Mouse (Mus musculus) c-Kit-positive CD71-positive TER-119-positive erythroid progenitor cells, embryonic 14.5 days (primary cell): Measurements from ENCODE around the gene Rgma.

Experiments
- DNase-seq: peaks from one replicate; pipeline ENCODE4 v3.0.0-alpha.2; 2013; ENCODE audit warnings: low spot score

Gene Rgma

GRCm38 (mm10) chr7:73400051-73400916 is 25.0 kb downstream of the Rgma start:
- DNase-seq: no peak

DNA sequence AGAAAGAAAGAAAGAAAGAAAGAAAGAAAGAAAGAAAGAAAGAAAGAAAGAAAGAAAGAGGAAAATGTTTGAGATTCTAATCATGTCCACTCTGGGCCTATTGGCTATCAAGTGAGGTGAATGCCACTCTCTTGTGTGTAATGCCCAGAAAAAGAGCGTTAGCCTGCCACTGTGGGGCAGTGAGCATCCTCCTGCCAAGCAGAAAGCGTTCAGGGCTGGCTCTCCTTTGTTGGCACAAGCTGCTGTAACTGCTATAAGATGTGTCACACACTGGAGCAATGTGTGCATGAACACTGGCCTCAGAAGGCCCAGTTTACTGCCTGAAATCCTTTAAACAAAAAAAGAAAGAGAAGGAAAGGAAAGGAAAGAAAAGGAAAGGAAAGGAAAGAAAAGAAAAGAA is 26.8 kb downstream of the Rgma start:
- no peak for DNase-seq

DNA sequence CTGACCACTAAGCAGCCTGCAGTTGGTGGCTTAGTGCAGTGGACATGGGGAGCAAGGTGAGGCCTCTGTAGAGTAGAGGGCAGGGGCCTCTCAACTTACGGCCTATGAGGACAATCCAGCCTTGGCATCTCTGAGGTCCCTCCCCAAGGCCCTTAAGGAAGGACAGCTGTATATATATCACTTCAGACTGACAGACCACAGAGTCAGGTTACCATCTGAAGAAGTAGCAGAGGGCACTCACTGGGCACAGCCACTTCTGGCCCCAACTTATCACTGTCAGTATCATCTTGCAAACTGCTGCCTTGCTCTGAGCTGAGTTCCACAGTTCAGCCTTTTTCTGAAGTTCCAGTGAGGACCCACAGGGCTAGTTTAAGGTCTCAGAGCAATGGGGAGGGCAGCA is 27.4 kb downstream of the Rgma start:
- DNase-seq: no peak

- no peak for DNase-seq
These were observed 28.2 kb downstream of the Rgma start for GRCm38 (mm10) chr7:73403538-73403937.

GRCm38 (mm10) chr7:73405550-73405949 is 30.2 kb downstream of the Rgma start:
- no peak for DNase-seq

- no peak for DNase-seq
These were observed 36.2 kb downstream of the Rgma start for GRCm38 (mm10) chr7:73411523-73411922.

- no peak for DNase-seq
These were observed 36.7 kb downstream of the Rgma start for GRCm38 (mm10) chr7:73411986-73412385.

DNA sequence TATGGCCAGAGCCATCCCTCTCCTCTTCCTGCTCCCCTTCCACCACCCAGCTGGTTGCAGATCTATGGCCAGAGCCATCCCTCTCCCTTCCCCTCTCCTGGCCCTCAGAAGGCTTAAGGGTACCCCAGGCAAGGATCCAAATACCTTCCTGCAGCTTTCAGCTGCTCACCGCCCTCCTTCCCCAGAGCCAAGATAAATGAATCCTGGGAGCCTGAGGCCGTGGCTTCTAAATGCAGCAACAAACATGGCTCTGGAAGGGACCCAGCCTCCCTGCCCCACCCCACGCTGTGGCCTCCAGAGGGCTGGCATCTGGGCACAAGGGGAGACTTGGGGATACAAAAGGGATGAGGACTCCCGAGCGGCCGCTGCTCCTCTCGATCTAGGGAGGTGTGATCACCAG is 37.1 kb downstream of the Rgma start:
- DNase-seq: no peak

- DNase-seq: no peak
These were observed 38.9 kb downstream of the Rgma start for GRCm38 (mm10) chr7:73414192-73414591.

DNA sequence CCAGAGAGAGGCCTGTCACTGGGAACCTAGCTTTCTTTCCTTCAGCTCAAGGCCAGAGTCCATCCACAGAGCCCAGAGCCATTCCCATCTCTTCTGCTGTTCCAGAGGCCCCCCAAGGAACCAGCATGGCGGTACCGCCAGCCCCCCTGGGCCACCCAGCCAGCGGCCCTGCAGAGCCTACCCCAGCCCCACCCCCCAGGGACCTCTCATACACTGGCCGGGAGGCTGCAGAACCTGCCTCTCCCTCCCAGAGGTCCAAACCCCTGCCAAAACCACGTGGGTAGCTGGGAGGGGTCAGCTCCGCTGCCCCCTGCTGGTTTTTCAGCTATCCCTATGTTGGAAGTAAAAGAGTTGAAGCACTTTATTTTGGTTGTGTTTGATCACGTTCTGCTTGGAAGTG is 44.1 kb downstream of the Rgma start:
- no peak for DNase-seq

DNA sequence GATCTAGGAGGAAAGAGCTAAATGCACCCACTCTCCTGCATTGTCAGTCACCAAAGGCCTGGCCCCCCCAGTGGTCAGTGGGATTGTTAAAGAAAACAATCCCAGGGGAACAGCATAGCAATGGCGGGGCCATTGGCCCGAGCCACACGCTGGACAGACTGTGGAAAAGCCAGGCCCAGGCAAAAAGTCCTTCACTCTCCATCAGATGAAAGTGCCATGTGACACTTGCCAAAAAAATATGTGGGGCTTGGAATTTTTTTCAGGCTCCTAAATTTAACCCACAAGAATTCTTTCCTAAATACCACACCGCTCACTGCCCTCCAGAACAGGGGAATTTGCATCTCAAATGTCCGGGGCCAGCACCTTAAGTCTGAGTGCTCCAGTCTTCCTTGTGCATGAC is 45.5 kb downstream of the Rgma start:
- DNase-seq: no peak

- no peak for DNase-seq
These were observed 46.1 kb downstream of the Rgma start for GRCm38 (mm10) chr7:73421278-73422015.

DNA sequence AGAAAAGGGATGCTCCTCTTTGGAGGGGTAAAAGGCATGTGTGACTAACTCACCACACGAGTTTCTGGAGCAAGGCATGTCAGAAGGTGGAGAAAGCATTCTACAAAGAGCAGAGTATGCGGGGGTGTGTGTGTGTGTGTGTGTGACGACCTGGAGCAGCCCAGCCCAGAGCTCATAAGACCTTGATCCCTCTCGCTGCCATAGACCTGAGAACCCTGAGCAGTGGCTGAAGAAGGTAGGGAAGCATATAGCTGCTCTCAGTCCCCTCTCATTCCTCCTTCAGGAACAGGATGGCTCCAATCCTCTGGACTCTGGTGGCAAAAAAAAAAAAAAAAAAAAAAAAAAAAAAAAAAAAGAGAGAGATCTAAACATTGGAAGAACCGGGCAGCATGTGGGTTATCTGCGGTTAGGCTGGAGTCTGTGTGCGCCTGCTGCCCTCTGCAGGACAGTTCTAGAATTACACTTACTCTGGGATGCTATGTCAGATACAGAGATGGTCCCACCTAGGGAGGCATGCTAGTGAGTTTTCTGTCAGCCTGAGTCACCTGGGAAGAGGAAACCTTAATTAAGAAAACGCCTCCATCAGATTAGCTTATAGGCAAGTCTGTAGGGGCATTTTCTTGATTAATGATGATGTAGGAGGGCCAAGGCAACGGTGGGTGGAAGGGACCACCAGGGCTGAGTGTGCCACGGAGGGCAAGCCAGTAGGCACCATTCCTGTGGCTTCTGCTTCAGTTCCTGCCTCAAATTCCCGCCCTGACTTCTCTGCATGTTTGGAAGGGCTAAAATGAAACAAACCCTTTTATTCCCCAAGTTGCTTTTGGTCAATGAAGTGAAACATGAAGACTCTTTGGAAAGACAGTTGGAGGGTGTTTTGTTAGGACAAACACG is 47.2 kb downstream of the Rgma start:
- peak; percentile 61 for DNase-seq

- no peak for DNase-seq
These were observed 47.9 kb downstream of the Rgma start for GRCm38 (mm10) chr7:73423236-73423635.

DNA sequence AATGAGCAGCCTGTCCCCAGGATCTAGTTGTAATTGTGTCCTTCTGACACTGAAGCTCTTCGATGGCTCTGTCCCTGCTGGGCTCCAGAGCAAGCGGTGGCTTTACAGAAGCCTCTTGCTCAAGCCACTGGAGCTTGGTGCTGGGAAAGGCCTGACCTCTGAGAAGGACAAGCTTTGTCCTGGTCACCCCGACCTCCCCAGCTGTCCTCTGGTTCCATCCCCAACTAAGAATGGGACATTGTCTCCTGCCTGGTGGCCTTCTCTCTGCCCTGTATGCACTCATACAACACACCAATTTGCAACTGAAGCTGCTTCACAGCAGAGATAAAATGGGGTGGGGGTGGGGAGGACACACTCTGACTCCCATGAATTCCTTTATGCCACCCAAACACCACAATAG is 48.9 kb downstream of the Rgma start:
- no peak for DNase-seq

GRCm38 (mm10) chr7:73424705-73425104 is 49.4 kb downstream of the Rgma start:
- DNase-seq: no peak

GRCm38 (mm10) chr7:73425451-73425850 is 50.1 kb downstream of the Rgma start:
- DNase-seq: no peak

DNA sequence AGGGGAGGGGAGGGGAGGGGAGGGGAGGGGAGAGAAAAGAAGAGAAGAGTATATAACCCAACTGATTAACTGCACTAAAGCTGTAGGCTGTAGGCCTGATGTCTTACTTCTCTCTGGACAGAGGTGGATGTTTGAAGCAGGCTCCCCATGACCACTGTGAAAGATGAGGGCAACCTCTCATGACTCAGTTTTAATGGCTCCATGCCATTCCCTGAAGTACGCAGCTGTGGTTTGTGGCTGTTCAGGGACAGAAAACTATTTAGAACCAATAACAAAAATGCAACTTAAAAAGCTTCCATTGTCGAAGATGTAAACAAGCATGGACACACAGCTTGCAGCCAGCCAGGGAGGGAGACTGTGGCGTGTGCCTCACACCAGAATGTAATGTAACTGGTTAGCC is 50.9 kb downstream of the Rgma start:
- no peak for DNase-seq

- DNase-seq: no peak
These were observed 51.6 kb downstream of the Rgma start for GRCm38 (mm10) chr7:73426752-73427386.

- DNase-seq: no peak
These were observed 52.5 kb downstream of the Rgma start for GRCm38 (mm10) chr7:73427794-73428193.

- DNase-seq: no peak
These were observed 53.2 kb downstream of the Rgma start for GRCm38 (mm10) chr7:73428525-73428924.
